Mouse (Mus musculus): ENCODE data around the gene H2-Q6. TPM values are rescaled to one million over a fixed set of nuclear protein-coding genes. Genes with fewer than 3 reads are reported as not detected.
"Not testable (repeated sequence)": the region's sequence is repeated elsewhere in the genome, so short reads cannot be mapped to it uniquely, and the experiment has no call there.

The H2-Q6 gene
- total RNA-seq, 2 experiments from 2014 or later = 0.94 to 1.2 TPM

- not testable (repeated sequence) for DNase-seq (ENCODE audit: low spot score)
These were observed 7.5 kb downstream of the H2-Q6 start for GRCm38 (mm10) chr17:35432167-35432566.

GRCm38 (mm10) chr17:35434836-35435235 lies 10.2 kb downstream of the H2-Q6 start:
- not testable (repeated sequence) for DNase-seq (ENCODE audit: low spot score)

- DNase-seq (ENCODE audit: low spot score) = not testable (repeated sequence)
These were observed 10.9 kb downstream of the H2-Q6 start for GRCm38 (mm10) chr17:35435577-35435976.

GRCm38 (mm10) chr17:35437386-35437936 lies 12.8 kb downstream of the H2-Q6 start:
- DNase-seq (ENCODE audit: low spot score) = not testable (repeated sequence)

- DNase-seq (ENCODE audit: low spot score) = not testable (repeated sequence)
These were observed 13.7 kb downstream of the H2-Q6 start for GRCm38 (mm10) chr17:35438395-35438794.

GRCm38 (mm10) chr17:35438885-35439284 lies 14.2 kb downstream of the H2-Q6 start, which contains the start of gene H2-Q7:
Gene H2-Q7, plus strand, starts transcription at chr17:35439155.
- peak; percentile 83 for DNase-seq (ENCODE audit: low spot score)

- DNase-seq (ENCODE audit: low spot score) = not testable (repeated sequence)
These were observed 14.7 kb downstream of the H2-Q6 start for GRCm38 (mm10) chr17:35439295-35439747.

GRCm38 (mm10) chr17:35439925-35440645 lies 15.4 kb downstream of the H2-Q6 start:
- DNase-seq (ENCODE audit: low spot score) = not testable (repeated sequence)

GRCm38 (mm10) chr17:35442376-35442775 lies 17.7 kb downstream of the H2-Q6 start:
- not testable (repeated sequence) for DNase-seq (ENCODE audit: low spot score)

- DNase-seq (ENCODE audit: low spot score) = not testable (repeated sequence)
These were observed 19.9 kb downstream of the H2-Q6 start for GRCm38 (mm10) chr17:35444510-35444909.

- DNase-seq (ENCODE audit: low spot score) = not testable (repeated sequence)
These were observed 33.6 kb downstream of the H2-Q6 start for GRCm38 (mm10) chr17:35458247-35458646.

GRCm38 (mm10) chr17:35460513-35461341 lies 36.1 kb downstream of the H2-Q6 start:
- DNase-seq (ENCODE audit: low spot score) = not testable (repeated sequence)

GRCm38 (mm10) chr17:35465651-35466050 lies 41.0 kb downstream of the H2-Q6 start:
- DNase-seq (ENCODE audit: low spot score) = not testable (repeated sequence)

GRCm38 (mm10) chr17:35468936-35469335 lies 44.3 kb downstream of the H2-Q6 start:
- DNase-seq (ENCODE audit: low spot score) = not testable (repeated sequence)

GRCm38 (mm10) chr17:35469842-35470751 lies 45.4 kb downstream of the H2-Q6 start, which contains the start of gene H2-Q10:
Gene H2-Q10, plus strand, starts transcription at chr17:35470089.
- DNase-seq (ENCODE audit: low spot score) = no peak

Other genes starting within 250 kb of the H2-Q6 start
- gene Aif1, start 248.8 kb upstream of the H2-Q6 start, total RNA-seq (2021) = 1 to 10 TPM in 1 of 2 experiments, under 1 TPM in 1; 0.84 to 1.1 TPM
- 1 to 10 TPM in 1 of 2 experiments, not detected in 1; 1.1 TPM for gene Lst1, start 236.4 kb upstream of the H2-Q6 start, total RNA-seq (2021)
- under 1 TPM in 1 of 2 experiments, not detected in 1; 0.38 TPM for gene Ltb, start 230.4 kb upstream of the H2-Q6 start, total RNA-seq (2021)
- not detected for gene Tnf, start 222.8 kb upstream of the H2-Q6 start, total RNA-seq (2021)
- gene Lta, start 219.5 kb upstream of the H2-Q6 start, total RNA-seq (2021) = under 1 TPM; 0.43 to 0.48 TPM
- gene Gm16181, start 204.0 kb upstream of the H2-Q6 start, total RNA-seq (2021) = not detected
- gene Atp6v1g2, start 191.2 kb upstream of the H2-Q6 start, total RNA-seq (2021) = 1 to 10 TPM; 1.1 to 1.8 TPM
- 1 to 10 TPM; 7.0 to 7.2 TPM for gene Nfkbil1, start 189.1 kb upstream of the H2-Q6 start, total RNA-seq (2021)
- 10 to 100 TPM; 83.5 to 83.8 TPM for gene Ddx39b, start 183.1 kb upstream of the H2-Q6 start, total RNA-seq (2021)
- gene H2-D1, start 162.1 kb upstream of the H2-Q6 start, total RNA-seq (2021) = 10 to 100 TPM; 36.3 to 59.0 TPM
- under 1 TPM; 0.19 to 0.27 TPM for gene H2-Q1, start 104.4 kb upstream of the H2-Q6 start, total RNA-seq (2021)
- gene H2-Q2, start 82.6 kb upstream of the H2-Q6 start, total RNA-seq (2021) = under 1 TPM; 0.18 to 0.71 TPM
- gene H2-Q4, start 45.2 kb upstream of the H2-Q6 start, total RNA-seq (2021) = 1 to 10 TPM; 3.5 to 6.6 TPM
- 1 to 10 TPM in 1 of 2 experiments, under 1 TPM in 1; 0.82 to 1.8 TPM for gene H2-Q7, start 14.3 kb downstream of the H2-Q6 start, total RNA-seq (2021)
- gene H2-Q10, start 45.2 kb downstream of the H2-Q6 start, total RNA-seq (2021) = 1 to 10 TPM in 1 of 2 experiments, under 1 TPM in 1; 0.39 to 1.2 TPM
- not detected for gene Pou5f1, start 81.2 kb downstream of the H2-Q6 start, total RNA-seq (2021)
- gene Tcf19, start 92.0 kb downstream of the H2-Q6 start, total RNA-seq (2021) = under 1 TPM; 0.66 TPM
- gene Cchcr1, start 92.2 kb downstream of the H2-Q6 start, total RNA-seq (2021) = 1 to 10 TPM; 1.3 to 2.1 TPM
- gene Psors1c2, start 108.4 kb downstream of the H2-Q6 start, total RNA-seq (2021) = not detected
- under 1 TPM; 0.09 to 0.69 TPM for gene Cdsn, start 127.3 kb downstream of the H2-Q6 start, total RNA-seq (2021)
- gene 2300002M23Rik, start 142.6 kb downstream of the H2-Q6 start, total RNA-seq (2021) = not detected
- not detected for gene Sfta2, start 176.7 kb downstream of the H2-Q6 start, total RNA-seq (2021)
- gene Gm9573, start 201.8 kb downstream of the H2-Q6 start, total RNA-seq (2021) = not detected
- gene Mucl3, start 218.8 kb downstream of the H2-Q6 start, total RNA-seq (2021) = not detected
- gene Vars2, start 242.7 kb downstream of the H2-Q6 start, total RNA-seq (2021) = 10 to 100 TPM in 1 of 2 experiments, 1 to 10 TPM in 1; 9.8 to 13.7 TPM
- gene Gtf2h4, start 248.9 kb downstream of the H2-Q6 start, total RNA-seq (2021) = 10 to 100 TPM; 17.7 to 18.9 TPM

Data from gastrocnemius, adult 18-20 months (tissue).